Mouse (Mus musculus) retina, postnatal 7 days (tissue): ENCODE measurements at regions not wholly inside any gene's neighbourhood (a gene's known extent, or its start where the extent isn't known, plus 50 kb on each side); places are given as distances from the start of the nearest gene placed in this dataset.

ENCODE experiments used
- DNase-seq: peaks from one replicate; pipeline ENCODE4 v3.0.0-alpha.2; 2012; ENCODE audit warnings: low read depth, low spot score

DNA sequence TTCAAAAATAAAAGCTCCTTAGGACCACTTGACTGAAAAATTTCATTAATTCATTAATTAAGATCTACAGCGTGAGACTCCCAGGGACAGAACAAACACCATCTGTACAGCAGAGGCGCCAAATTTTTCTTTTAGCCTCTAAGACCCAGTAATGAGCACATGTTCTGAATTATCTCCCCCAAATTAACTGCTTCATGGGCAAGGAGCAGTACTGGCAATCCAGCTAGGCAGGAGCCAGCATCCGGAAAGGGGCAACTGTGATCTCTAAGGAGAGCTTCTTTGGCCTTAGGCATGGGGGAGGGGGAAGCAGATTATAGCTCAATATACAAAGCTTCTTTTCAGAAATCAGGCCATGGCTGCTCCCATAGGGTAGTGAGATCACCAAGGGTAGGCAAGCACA is 278.2 kb upstream of the Castor2 start:
- peak; percentile 28 for DNase-seq

DNA sequence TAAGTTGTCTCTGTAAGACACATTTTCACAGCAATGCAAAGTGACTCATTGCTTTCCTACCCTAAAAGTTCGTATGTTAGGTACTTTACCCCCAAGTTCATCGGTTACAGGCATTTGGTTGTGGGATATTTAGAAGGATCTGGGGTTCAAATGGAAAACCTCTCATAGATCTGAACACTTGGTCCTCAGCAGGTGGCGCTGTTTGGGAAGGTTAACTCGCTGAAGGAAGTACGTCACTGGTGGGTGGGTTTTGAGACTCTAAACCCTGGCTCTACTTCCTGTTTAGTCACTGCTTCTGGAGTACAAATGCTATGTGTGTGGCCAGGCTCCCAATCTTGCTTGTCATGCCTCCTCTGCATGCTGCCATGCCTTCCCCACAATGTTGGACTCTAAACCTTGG is 284.0 kb upstream of the Castor2 start:
- no peak for DNase-seq

DNA sequence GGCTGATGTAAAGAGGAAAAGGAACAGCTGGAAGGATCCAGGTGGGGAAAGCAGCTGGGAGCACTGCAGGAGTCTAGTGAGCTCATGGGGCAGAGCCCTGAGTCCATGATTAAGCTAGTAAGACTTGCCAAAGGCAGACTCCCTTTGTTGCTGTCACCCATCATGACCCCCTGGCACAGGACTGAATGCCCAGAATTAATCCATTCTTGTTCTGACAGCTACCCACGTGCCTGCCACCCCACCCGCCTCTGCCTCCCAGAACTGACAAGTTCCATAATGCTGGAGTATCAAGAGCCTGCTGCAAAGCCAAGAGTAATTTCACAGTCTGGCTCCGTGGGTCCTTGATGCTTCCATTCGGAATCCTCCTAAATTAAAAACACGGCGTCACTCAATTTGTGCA is 285.1 kb upstream of the Castor2 start:
- no peak for DNase-seq

DNA sequence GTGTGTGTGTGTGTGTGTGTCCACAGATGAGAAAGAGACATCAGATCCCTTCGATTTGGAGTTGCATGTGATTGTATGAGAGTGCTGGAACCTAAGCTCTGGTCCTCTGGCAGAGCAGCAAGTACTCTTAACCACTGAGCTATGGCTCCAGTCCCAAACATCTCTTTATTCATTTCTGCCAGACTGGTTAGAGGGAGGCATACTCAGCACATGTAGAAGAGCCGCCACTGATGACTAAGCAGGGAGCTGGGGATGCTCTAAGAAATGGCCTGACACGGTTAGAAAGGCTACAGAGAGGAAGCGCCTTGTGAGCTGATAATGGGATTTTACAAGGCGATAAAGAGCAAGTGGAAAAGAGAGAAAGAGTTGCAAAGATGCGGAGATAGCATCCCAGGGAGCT is 287.3 kb upstream of the Castor2 start:
- DNase-seq: no peak

DNA sequence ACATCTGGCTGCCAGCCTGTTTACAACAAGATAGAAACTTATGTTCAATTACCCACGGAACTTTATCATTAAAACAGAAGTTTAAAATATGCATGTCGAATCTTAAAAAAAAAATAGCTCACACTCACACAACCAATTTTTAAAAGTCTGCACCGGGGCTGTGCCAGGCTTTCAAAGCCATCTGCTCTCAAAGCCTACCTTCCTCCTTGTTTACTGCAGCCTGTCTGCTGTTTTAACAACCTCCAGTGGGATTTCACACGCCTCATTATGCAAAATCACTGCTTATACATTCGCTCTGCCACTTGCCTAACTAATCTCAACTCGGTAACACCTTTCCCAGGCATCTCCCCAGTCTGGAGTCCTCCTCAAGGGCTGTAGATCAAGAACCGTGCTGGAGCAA is 292.6 kb upstream of the Castor2 start:
- DNase-seq: no peak

DNA sequence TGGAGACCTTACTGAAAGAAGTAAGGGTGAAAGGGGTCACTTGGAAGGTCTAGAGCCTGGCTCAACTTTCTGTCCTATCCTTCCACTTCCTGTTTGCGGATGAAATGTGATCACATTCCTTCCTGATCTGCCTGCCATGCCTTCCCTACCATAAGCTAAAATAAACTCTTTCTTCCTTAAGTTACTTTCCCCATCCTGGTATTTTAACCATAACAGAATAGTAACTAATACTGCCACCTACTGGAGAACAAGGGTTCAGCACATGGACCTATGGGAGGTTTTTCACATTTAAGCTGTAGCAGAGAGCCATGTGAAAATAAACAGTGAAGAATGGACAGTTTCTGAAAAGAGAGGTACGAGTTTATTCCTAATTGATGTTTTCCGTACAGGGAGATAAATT is 297.5 kb upstream of the Castor2 start:
- DNase-seq: no peak

DNA sequence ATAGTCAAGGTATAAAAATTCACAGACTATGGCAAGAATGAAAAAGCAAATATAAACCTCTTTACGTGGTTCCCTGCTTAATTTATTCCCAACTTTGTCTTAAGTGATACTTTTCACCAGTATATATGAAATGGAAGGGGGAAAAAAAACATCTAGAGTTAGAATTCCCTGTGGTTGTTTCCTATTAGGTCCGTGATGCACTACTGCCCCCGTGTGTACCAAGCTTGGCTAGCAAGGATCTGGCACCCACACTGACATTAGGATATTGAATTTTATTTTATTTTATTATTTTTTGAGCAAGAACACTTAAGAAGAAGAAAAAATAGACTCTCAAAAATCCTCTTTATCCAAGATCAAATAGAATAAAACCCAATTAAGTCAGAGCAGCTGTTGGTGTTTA is 303.9 kb upstream of the Castor2 start:
- peak; percentile 47 for DNase-seq

DNA sequence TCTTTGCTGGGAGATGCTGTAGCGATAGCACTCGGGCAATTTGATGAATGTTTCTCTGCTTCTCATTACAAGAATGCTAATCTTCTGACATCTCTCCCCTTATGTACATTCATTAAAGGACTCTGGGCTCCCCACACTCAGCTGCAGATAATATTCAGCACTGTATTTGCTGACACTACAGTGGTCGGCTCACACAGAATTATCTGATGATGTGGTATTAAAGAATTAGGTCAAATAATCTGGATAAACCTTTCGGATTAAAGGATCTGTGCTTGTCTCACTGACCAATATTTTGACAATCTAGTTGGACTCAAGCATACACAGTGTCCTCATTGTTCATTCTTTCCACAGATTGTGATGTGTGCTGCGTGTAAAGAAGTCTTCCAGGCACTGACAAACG is 308.8 kb upstream of the Castor2 start:
- peak; percentile 72 for DNase-seq

DNA sequence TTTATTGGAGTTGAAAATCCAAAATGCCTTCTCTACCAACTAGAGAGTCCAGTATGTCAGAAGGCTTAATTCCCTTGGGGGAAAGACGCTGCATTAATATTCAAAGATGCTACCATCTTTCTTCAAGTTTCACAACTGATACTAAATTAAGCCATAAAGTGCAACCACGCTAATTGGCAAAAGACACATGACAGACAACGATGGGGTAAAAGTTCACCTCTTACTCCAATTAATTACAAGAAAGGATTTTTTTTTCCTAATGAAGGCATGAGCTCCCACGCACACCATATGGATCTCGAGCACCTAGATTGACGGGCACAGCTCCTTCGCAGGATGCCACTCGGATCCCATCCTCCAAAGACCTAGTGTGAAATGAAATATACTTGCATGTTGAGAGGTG is 311.5 kb upstream of the Castor2 start:
- no peak for DNase-seq

DNA sequence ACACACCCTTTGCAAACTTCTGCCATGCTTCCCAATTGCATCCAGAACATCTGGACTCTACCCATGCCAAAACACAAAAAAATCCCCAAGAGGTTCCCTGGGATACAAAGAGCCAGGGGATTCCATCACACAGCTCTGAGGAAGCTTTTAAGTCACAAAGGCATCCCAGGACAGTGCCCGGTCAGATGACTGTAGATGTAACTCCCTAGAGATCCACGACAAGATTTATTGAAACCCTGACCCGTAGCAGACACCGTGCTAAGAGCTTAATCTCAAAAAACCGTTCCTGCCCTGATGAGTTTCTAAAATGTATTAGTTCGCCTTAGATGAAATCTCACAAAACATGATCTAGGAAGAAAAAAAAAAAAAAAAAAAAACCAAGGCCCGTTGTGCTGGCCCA is 312.0 kb upstream of the Castor2 start:
- DNase-seq: no peak

DNA sequence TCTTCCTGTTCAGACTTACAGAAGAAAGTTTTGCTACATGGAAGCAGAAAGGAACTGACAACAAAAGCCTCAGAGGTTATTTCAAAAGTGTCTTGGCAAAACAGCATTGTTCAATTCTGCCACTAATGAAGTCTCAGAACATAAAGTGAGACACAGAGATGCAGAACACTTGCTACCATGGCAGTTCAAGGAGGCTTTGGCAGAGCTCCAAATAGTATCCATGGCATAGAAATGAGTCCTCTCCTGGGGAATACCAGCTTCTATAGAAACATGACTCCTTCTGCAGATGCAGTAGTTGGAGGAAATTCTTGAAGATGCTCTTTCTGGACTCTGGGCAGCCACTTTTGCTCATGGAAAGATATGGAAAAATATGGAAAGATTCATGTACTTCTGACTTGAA is 322.9 kb upstream of the Castor2 start:
- no peak for DNase-seq

DNA sequence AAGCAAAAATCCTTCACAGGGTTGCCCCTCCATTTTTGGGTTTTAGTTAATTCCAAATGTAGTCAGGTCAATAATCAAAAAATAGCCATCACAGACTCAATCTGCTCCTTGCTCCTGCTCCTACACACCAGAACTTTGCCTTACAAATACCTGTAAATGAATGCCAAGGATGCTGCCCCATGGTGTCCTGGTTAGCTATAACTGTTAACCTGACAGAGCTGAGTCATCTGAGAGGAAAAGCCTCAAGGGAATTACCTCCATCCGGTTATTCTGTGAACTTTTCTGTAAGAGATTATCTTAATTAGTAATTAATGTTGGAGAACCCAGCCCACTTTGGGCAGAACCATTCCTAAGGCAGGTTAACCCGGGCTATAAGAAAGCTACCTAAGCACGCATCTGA is 325.4 kb upstream of the Castor2 start:
- DNase-seq: no peak

DNA sequence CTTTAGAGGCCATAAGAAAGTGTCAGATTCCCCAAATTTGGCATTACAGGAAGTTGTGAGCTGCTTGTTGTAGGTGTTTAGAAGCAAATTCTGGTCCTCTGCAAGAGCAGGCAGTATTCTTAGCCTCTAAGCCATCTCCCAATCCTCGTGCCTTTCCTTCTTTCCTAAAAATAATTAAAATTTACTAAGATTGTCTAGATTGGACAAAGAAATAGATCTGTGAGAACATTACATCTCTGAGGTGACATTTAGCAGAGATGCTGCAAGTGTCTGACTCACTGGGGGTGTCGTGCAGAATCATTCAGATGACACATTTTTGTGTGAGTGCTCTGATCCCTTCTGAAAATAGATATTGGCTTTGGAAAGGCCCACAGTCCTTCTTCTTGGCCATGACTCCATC is 330.7 kb upstream of the Castor2 start:
- DNase-seq: no peak

DNA sequence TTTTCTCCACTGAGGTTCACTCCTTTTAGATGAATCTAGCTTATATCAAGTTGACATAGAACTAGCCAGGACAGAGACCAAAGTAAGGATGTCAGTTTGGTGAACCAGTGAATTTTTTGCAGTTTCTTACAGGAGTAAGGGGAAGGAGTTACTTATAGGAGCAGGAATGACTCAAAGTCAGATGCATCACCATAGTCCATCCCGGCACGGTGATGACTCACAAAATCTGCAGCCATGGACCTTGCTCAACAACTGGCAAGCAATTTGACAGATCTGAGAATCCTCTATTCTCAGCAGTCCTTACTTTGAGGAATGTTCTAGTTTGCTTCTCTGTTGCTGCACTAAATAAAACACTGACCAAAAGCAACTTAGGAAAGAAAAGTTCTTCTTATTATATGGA is 341.7 kb upstream of the Castor2 start:
- DNase-seq: no peak

DNA sequence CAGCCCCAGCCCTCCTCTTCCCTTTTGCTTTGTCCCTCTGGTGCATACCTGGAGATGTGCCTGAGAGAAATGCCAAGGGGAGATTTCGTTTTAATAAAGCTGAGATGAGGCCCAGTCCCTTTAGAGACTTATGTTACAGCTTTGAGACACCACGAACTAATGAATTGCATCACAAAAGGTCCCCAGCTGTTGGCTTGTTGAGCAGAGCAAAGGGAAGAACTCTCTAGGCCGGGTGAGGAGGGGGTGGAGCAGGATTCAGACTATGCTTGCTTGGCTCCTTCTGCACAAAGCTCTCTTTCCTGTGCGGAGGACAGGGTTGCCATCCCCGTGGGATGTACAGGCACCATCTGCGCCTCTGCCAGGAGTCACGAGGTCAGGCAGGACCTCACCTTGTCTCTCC is 345.3 kb upstream of the Castor2 start:
- no peak for DNase-seq

DNA sequence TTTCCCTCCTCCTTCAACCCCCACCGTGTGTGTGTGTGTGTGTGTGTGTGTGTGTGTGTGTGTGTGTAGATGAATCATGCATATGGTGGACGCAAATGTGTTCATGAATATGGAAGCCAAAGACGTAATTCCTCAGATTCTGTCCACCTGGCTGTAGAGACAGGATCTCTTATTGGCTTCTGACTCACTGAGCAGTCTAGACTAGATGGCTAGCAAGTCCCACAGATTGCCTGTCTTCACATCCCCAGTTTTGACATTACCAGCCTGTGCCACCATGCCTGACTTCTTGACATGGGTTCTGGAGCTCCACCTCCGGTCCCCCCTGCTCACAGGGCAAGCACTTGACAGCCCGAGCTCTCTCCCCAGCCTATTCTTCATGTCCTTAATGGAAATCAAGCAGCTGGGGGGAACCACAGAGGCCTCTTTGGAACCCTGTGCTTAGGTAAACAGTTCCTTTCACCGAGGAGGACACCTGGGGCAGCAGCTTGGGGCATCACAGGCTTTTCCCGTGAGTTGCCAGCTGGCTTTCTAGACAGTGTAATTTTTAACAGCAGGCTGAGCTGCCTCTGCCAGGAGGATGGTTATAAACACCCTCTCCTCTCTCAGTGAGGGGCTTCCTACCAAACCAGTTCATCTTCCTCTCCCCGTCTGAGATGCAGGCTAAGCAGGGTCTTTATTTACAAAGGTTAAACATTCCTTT is 345.9 kb upstream of the Castor2 start:
- no peak for DNase-seq

DNA sequence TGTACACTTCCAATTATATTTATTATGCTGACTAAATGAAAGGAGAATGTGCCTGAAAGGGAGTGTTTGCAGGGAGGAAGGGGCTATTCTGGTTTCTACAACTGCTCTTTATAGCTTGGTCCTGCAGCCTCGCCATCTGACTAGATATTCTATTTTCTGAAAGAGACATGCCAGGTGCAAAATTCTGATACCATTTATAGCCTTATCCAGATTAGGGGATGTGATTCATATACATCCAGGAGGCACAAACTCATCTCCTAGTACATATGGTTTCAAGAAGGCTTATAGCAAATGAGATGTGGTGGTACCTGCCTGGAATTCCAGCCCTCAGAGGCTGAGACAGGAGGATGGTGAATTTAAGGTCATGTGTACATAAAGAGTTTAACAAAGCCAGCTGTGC is 352.6 kb upstream of the Castor2 start:
- DNase-seq: no peak

DNA sequence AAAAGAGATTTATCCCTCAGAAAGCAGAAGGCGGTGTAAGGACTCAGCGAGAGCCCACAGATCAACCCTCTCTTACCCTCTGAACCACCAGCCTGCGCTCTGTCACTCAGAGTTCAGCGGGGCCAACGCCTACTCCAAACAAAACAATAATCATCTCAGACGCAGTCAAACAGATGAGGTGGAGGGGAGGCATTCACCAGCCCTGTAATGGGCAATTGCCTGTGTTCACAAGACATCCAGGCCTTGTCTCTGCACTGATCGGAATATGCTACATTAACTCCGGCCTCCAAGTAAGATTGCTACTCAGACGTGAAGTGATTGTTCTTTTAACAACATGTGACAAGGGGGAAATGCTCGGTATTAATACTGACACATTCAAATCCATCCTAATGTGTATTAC is 353.1 kb upstream of the Castor2 start:
- DNase-seq: no peak

DNA sequence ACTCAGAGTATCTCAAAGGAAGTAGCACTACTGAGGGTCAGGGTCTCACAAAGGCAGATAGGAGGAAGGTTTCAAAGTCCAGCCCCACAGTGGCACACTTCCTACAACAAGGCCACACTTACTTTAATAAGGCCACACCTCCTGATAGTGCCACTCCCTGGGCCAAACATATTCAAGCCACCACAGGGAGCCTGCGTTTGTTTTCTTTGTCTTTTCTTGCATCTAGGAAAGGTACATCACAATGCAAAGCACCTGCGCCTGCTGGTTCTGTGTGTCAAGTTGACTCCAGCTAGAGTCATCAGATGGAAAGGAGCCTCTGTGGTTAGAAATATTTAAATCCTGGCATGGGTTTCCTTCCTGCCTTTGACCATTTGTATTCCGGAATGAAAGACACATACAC is 355.4 kb upstream of the Castor2 start:
- DNase-seq: no peak

DNA sequence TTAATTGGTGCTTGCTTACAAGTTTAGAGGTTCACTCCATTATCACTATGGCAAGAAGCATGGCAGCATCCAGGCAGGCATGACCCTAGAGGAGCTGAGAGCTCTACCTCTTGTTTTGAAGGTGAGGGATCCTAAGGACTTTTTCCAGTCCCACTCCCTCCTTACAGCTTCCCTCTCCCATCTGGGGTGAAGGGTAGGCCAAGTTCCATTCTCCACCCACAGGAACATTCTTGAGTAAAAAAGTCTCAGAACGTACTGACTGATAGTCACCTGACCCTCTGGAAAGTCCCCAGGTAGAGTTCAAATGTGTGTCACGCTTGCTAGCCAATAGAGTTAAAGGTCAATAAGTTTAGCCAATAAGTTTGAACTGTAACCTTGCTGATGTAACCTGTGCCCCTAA is 355.9 kb upstream of the Castor2 start:
- no peak for DNase-seq

DNA sequence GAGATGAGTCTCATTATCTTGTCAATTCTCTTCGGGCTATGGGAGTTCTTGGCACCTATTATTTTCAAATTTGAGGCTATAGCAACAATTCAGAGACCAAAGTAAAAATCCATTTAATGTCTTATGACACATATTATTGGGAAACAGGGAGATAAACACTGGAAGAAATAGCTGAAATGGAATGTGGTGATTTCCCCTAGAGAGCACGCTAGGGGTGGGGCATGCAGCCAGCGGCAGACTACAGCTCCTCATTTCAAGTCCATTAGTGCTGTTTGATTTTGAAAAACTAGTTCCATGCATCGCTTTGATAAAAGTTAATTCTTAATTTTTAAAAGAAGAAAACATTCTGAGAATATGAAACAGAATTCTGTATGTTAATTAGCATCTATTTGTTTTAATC is 367.6 kb upstream of the Castor2 start:
- DNase-seq: no peak

DNA sequence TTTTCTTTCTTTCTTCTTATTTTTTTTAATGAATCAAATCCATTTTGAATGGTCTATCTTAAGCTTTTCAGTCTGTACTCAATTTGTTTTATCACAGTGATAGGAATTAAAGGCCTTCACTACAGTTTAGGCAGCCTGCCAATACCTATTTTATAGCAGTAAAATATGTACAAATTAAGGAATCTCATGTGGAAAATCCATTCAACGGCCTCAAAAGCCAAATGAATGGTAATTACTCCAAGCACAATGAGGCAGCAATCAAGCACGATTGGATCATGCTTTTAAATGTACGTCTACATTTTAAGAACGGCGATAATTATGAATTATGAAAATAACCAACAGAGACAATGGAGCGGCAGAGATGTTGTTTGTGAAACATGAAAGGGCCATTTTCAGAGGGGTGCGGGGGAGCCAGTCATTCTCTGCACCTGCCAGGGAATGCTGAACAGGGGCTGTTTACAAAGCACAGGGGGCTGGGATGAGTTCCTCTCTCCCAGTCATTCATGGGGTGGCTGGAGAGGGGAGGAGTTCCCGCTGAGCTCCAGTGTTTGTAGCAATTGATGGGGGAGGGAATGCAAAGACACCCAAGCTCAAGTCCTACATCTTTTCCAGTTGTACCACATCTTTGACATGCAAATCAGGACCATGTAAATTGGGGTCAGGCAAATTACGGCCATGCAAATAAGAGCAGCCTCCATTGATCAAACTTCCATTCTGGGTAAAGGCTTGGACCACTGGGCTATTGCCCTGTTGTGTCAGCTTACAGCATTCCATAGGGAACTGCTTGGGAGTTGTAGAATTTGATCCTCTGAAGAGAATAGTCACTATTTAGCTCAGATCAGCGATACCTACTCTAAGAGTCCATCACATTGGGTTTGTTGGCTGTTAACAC is 381.1 kb upstream of the Castor2 start:
- no peak for DNase-seq

DNA sequence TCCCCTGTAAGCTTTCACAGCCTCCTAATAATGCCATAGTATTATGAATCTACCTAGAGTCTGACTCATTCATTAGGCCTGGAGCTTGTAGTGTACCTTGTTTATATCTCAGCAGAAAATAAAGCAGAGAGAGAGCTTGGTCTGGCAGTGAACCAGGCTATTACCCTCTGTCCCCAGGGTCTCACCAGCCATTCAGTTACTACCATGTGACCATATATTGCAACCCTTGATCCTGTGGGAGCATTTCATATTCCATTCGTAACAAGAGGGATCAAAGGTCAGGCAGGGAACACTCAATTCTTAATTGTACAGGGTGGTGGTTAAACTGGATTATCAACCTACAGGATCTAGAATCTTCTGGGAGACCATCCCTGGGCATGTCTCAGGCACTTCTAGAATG is 383.7 kb upstream of the Castor2 start:
- DNase-seq: no peak
